Mouse (Mus musculus) brain, embryonic 14.5 days (tissue): ENCODE data around the gene Csnk1g2.

Experiments
- CTCF ChIP-seq: fragments of 200-500 bp; IDR thresholded peaks from 2 replicates; pipeline ENCODE4 v1.5.1; 2012; ENCODE audit warnings: inconsistent platforms, mild to moderate bottlenecking, moderate library complexity, borderline replicate concordance; ENCODE audit not compliant: insufficient read depth, insufficient read length; ENCODE audit errors: extremely low read depth
- POLR2A ChIP-seq: fragments of 200-500 bp; IDR thresholded peaks from 2 replicates; pipeline ENCODE4 v1.6.1; 2012; ENCODE audit warnings: mild to moderate bottlenecking, inconsistent platforms, borderline replicate concordance; ENCODE audit not compliant: poor library complexity, insufficient read depth, insufficient read length, severe bottlenecking; ENCODE audit errors: extremely low read depth

- TF ChIP-seq POLR2A (no peak), CTCF (no peak)
Measured at GRCm38 (mm10) chr10:80603364-80603763, 19.3 kb upstream of the Csnk1g2 start.
